Mouse (Mus musculus): ENCODE data around the gene Cntn6. TPM values are rescaled to one million over a fixed set of nuclear protein-coding genes. Genes with fewer than 3 reads are reported as not detected.

Cntn6 gene
- polyA plus RNA-seq, 1 experiment from 2014 or later = not detected

GRCm38 (mm10) chr6:104758125-104758524 lies 265.5 kb downstream of the Cntn6 start:
- DNase-seq (ENCODE audit: low spot score) = no peak

DNA sequence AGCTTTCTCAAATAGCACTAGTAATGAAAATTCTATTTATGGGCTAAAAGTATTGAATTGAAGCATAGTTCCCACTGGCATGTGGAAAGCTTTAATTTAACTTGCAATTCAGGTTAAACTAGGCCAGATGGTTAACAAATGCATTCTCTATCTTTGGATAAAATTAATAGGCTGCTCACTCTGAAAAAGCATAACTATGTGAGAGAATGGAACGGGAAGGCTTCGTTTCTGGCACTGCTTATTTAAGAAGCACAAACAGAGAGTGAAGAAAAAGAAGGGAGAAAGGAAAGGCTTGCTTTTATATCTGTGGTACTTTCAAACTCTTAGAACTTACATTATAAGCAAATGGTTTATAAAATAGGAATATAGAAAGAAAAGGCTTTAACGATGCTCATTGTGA lies 268.6 kb downstream of the Cntn6 start:
- DNase-seq (ENCODE audit: low spot score) = no peak

GRCm38 (mm10) chr6:104783891-104784290 lies 291.3 kb downstream of the Cntn6 start:
- DNase-seq (ENCODE audit: low spot score) = no peak

GRCm38 (mm10) chr6:104787502-104787901 lies 294.9 kb downstream of the Cntn6 start:
- DNase-seq (ENCODE audit: low spot score) = no peak

GRCm38 (mm10) chr6:104808526-104808925 lies 315.9 kb downstream of the Cntn6 start:
- no peak for DNase-seq (ENCODE audit: low spot score)

DNA sequence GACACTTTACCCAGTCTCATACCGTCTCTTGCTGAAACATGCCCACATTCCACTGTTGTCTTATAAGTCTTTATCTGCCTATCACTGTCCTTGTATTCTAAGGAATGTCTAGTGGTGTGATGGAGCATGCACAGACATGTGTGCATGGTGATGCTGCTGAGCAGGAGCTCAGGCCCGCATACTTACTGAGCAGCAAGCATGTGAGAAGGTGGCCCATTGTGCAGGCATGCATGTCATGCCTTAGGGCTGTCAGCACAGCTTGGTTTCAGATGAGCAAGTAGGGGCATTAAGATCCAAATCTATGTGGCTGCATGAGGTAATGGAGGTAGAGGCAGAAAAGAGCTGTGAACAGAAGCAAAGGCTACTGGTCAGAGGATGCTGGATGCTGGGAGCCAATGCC lies 323.0 kb downstream of the Cntn6 start:
- DNase-seq (ENCODE audit: low spot score) = no peak

DNA sequence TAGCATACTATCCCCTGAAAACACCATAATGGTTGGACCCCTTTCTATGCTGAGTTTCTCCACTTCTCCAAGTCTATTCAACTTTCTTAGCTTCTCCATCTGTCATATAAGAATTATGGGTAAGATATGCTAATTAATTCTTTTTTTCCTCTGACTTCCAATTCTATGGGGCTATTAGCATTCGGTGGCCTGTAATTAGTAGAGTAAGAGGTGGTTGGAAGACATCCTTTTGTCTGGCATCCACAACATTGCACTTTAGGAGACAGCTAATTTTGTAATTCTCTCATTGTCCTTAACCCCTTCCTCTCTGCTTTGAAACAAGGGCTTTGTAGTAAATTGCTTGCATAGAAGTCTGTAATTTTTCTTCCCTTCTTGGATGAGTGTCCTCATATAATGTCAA lies 387.1 kb downstream of the Cntn6 start:
- DNase-seq (ENCODE audit: low spot score) = no peak

- no peak for DNase-seq (ENCODE audit: low spot score)
Measured at GRCm38 (mm10) chr6:104884021-104884420, 391.4 kb downstream of the Cntn6 start.

DNA sequence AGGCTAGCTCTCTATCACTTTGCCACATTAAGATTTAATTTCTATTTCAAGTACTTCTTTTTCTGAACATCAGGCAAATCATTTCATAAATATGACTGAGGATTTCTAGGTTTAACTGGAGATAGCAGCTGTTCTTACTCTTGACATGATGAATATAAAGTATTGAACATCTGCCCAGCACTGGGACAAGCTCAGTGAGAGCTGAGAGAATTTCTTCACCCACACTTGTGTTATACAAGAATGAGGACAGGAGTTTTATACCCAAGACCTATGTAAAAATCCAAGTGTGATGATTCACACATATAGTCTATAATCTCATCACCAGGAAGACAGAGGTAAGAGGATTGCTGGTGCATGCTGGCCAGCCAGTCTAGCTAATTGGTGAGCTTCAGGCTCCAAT lies 393.2 kb downstream of the Cntn6 start:
- no peak for DNase-seq (ENCODE audit: low spot score)

DNA sequence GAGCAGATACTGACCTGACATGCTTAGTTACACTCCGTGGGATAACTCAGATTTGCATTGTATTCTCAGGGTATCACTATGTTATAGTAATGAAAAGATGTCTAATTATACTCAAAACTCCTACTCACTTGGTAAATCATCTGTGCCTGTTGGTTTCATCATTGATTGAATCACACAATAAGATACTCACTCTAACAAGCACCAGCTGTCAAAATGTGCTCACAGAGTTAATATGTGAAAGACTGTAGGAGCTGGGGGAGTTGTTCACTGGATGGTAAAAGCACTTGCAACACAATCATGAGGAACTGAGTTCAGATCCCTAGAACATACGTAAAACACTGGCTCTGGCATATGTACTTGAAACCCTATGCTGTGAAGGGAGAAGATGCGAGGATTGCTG lies 398.5 kb downstream of the Cntn6 start:
- DNase-seq (ENCODE audit: low spot score) = no peak

Measured in thymus, postnatal 0 days (tissue).